Mouse (Mus musculus) left cerebral cortex, adult 9 months (tissue): Measurements from ENCODE around the gene Tubgcp6.

Experiments
- DNase-seq, 2 experiments: peaks; one replicate each; pipeline ENCODE4 v3.0.0; 2022; ENCODE audit warnings: low spot score in 2 of 2

Tubgcp6 gene

DNA sequence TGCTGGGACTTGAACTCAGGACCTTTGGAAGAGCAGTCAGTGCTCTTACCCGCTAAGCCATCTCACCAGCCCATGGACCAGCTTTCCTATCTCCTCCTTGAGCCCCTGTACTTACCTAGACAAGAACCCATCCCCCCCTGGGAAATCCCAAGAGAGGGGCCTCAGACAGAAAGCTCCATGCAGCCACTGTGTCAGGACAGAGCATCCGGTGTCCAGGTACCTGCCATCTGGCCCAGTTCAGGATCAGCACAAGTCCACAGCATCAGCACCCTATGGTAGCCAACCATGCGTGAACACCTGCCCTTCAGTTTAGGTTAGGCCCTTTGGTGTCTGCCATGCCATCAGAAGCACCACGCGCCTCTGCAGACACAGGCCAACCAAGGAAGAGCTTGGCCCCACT is 58.0 kb downstream of the Tubgcp6 start:
- DNase-seq, result peak in 1 of 2 experiments; percentile 3

DNA sequence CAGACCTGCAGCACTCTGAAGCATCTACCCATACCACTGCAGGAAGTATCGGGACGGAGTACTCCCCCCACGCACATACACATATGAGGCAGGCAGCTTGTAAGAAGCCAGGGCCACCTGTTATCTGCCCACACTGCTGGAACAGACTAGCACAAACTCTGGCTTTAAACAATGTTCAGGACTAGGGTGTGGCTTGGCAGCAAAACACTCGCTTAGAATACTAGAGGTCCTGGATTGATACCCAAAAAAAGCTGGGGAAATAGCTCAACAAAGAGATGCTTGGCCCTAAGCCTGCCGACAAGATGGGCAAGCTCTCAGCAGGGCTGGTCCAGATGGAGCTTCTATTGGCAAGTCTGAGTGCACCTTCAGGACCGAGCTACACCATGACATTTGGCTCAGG is 59.4 kb downstream of the Tubgcp6 start:
- peak in 1 of 2 experiments; percentile 83 for DNase-seq

DNA sequence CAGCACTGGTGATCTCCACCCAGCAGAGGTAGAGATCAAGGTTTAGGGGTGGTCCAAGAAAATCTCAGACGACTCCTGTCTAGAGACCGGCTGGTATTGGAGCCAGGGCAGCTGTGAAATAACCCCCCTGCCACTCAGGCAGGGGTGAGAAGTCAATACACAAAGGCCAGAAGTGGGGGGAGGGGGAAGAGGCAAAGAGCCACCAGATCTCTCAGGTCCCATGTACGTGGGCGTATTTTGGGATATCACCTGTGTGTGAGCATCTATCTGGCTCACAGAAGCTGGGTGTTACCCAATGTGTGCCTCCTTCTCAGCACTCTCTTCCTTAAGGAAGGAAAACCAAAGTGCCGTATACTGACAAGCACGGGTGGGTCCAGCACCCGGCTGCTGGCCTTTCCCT is 59.9 kb downstream of the Tubgcp6 start:
- DNase-seq, result no peak

DNA sequence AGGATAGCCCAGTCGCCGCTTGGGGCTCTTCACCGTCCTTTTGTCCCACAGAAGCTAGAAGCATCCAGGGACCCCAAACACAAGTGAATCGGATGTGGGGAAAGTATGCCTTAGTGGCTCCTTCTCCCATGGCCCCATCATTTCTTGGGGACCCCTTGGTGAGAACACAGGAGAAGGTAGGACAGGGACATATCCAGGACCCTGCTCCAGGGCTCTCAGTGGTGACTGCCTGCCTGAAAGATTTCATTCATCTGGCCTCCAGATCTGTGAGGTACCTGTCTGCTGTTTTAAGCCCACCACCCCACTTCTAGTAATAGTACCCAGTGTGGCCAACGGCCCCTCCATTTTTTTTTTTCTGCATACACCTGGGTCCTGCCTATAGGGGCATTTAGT is 60.4 kb downstream of the Tubgcp6 start:
- no peak for DNase-seq

DNA sequence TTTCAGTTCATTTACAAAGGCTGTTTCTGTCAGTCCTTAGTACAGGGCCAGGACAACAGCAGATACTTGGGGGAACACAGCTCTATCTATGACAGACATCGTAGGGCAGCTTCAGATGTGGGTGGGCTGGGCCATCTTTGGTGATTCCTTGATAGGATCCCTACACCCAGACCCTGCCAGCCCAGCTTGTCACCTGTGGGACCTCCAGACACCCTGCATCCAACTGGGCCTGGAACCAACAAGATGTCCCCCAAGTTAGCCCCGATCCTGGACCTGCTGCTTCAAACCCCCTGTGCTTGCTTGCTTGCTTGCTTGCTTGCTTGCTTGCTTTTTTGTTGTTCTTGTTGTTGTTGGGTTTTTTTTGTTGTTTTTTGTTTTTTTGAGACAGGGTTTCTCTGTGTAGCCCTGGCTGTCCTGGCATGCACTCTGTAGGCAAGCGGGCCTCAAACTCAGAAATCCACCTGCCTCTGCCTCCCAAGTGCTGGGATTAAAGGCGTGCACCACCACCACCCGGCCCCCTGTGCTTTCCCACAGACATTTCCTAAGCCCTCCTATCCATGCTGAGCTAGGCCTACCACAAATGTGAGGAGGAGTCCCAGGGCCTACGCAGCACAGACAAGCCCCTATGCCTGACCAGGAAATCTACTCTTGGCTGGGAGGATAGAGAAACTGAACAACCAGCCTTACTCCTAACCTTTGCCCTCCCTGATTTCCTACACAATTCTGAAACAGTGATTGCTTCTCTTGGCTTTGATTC is 61.0 kb downstream of the Tubgcp6 start:
- DNase-seq, result no peak

DNA sequence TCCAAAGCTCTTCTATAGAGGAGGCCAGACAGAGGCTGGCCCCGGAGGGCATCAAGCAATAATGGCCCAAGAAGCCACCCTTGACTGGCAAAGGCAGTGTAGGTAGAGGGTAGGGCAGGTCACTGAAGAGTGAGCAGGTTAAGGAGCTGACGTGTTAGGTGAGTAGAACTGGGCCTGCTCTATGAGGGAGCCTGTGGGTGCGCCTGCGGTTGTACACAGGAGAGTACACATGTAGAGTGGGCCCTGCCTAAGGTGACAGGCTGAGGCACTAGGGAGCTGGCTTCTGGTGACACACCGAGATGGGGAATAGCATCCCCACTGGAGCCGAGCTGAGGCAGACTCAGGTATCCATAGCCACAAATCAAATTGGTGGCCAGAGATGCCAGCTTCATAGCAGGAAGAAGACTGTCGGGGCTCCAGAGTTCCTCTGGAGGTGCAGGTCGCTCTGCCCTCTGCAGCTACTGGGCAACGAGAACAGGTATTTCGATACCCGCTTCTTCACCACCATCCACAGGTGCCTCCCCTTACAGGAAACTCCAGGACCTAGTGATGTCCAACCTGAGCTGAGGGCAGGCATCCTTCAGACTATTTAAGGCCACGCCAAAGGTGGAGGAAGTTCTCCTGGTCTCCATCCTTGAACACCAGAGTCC is 62.0 kb downstream of the Tubgcp6 start:
- peak in 1 of 2 experiments; percentile 7 for DNase-seq

DNA sequence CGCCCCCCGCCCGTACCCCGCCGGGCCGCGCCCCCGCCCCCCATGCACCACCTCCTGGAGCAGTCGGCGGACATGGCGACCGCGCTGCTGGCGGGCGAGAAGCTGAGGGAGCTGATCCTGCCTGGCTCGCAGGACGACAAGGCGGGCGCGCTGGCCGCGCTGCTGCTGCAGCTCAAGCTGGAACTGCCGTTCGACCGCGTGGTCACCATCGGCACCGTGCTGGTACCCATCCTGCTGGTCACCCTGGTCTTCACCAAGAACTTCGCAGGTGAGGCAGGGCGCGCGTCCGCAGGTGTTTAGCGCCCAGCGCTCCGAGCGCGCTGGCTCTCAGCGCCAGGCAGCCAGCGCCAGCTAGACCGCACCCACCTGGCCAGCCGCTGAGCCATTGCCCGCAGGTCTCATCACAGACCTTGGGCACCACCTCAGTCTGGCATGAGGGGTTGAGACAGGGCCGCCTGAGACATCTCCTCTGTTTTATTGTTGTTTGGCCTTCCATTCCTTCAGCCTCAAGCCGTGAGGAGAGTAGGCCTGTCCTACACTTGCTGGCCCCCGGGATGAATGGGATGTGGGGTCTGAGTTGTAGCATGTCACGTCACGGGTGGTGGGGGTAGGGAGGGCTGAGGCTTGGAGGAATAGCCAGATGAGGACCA is 62.8 kb downstream of the Tubgcp6 start:
- DNase-seq, result peak in 1 of 2 experiments; percentile 37

DNA sequence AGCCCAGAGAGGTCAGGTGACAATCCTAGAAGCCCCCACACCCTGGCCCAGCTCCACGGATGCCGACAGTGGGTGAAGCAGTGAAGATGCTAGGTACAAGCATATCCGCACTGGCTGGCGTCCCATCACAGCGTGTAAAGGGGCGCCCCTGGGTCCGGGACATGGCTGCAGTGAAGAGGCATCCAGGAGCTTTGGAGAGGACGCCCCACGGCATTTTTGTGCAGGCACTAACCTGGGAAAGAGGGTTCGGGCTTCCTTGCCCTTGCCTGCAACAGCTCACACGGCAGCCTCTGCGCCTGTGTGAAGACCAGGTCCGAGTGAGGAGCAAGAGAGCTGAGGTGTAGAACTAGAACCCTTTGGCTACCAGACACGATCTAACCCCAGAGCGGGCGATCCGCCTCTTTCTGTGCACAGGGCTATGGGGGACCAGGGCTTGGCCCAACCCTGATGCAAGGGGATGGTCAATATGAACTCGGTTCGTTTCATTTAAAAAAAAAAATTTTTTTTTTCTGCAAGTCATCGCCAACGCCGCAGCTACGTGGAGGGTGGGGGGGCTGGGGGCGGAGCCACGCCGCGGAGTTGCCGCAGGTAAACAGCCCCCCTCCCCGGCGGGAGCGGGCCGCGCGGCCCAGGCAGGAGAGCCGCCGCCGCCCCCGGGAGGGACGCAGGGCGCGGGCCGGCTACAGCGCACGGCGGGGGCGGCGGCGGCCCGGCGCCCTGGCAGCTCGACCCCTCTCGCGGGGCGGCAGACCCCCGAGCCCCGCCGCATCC is 63.6 kb downstream of the Tubgcp6 start, which contains the start of gene Panx2:
Gene Panx2, plus strand, starts transcription at position 574 of the 771 bp plus-strand sequence.
- DNase-seq, result peak in 1 of 2 experiments; percentile 39

DNA sequence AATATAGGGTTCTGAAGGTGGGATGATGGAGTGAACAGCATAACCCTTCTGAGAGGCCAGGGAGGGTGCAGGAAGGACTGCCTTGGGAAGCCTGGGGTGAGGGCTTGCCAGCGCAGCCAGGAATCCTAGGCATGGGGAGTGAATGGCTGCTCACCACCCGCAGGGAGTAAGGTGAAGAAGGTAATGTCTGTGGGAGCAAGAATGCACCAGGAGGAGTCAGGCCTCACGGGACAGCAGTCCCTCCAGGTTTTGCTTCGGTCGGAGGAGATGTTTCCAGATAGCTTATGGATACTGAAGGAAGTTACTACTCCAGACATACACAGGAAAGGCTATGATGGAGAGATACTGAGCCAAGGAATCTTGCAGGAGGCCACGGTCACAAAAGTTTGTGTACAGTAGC is 64.2 kb downstream of the Tubgcp6 start:
- no peak for DNase-seq

DNA sequence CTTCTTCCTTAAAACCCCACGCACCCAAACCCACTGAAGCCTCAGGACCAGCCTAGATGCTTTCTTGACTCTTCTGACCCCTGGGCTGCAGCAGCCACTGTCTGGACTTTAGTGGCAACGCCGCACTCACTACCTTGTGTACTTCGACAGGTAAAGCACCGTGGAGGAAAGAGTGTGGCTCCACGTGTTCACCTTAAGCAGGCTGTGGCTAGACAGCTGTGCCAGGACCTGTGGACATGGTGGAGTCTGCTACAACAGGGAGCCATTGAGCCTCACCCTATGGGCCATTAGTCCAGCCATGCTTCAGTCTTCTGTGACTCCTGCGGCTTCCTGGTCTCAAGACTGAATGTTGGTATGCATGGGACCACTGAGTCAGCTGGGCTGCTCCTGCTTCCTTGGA is 68.2 kb downstream of the Tubgcp6 start:
- DNase-seq, result no peak
